Mouse (Mus musculus) gonadal fat pad, adult 2 months (tissue): Measurements from ENCODE around the gene Bcap31. TPM values are rescaled to one million over a fixed set of nuclear protein-coding genes. Genes with fewer than 3 reads are reported as not detected.
"Not testable (repeated sequence)": the region's sequence is repeated elsewhere in the genome, so short reads cannot be mapped to it uniquely, and the experiment has no call there.

ENCODE experiments used
- DNase-seq: peaks from one replicate; pipeline ENCODE4 v3.0.0-alpha.2; 2012; ENCODE audit warnings: low read depth
- polyA plus RNA-seq: library from polyadenylated mRNA; depleted of rRNA; stranded (reverse); fragments of >200 nt; gene quantifications from 2 replicates; pipeline ENCODE4 v1.2.3, GENCODE M21; 2012; rRNA removed

Gene Bcap31
- 101 and 136 TPM in 2 replicates for polyA plus RNA-seq

- DNase-seq, result no peak
Observed at GRCm38 (mm10) chrX:73716109-73716661, at the start of gene Bcap31, which contains the start of gene Abcd1. TSS of gene Bcap31 (minus strand) at chrX:73716175. TSS of gene Abcd1 (plus strand) at chrX:73716597.

GRCm38 (mm10) chrX:73765311-73765710, 49.3 kb upstream of the Bcap31 start:
- no peak for DNase-seq

GRCm38 (mm10) chrX:73758611-73759290, 42.8 kb upstream of the Bcap31 start:
- DNase-seq, result no peak

- no peak for DNase-seq
Observed at GRCm38 (mm10) chrX:73756334-73757140, 40.6 kb upstream of the Bcap31 start, which contains the start of gene Plxnb3. TSS of gene Plxnb3 (plus strand) at chrX:73757090.

GRCm38 (mm10) chrX:73748977-73749376, 33.0 kb upstream of the Bcap31 start:
- no peak for DNase-seq

GRCm38 (mm10) chrX:73744774-73745481, 29.0 kb upstream of the Bcap31 start:
- no peak for DNase-seq

GRCm38 (mm10) chrX:73739841-73740240, 23.9 kb upstream of the Bcap31 start:
- DNase-seq, result not testable (repeated sequence)

GRCm38 (mm10) chrX:73739151-73739550, 23.2 kb upstream of the Bcap31 start:
- no peak for DNase-seq

- no peak for DNase-seq
Observed at GRCm38 (mm10) chrX:73738155-73738554, 22.2 kb upstream of the Bcap31 start.

- no peak for DNase-seq
Observed at GRCm38 (mm10) chrX:73730908-73731307, 14.9 kb upstream of the Bcap31 start.

GRCm38 (mm10) chrX:73718686-73719362, 2.8 kb upstream of the Bcap31 start:
- DNase-seq, result no peak

- no peak for DNase-seq
Observed at GRCm38 (mm10) chrX:73718271-73718670, 2.3 kb upstream of the Bcap31 start.

- DNase-seq, result no peak
Observed at GRCm38 (mm10) chrX:73717667-73718066, 1.7 kb upstream of the Bcap31 start.

GRCm38 (mm10) chrX:73716709-73717545, 952 bp upstream of the Bcap31 start:
- no peak for DNase-seq

GRCm38 (mm10) chrX:73715476-73716108, 383 bp downstream of the Bcap31 start:
- DNase-seq, result no peak

- DNase-seq, result no peak
Observed at GRCm38 (mm10) chrX:73700472-73700871, 15.5 kb downstream of the Bcap31 start.

- no peak for DNase-seq
Observed at GRCm38 (mm10) chrX:73690917-73691629, 24.9 kb downstream of the Bcap31 start.

GRCm38 (mm10) chrX:73685629-73686028, 30.3 kb downstream of the Bcap31 start:
- DNase-seq, result no peak

GRCm38 (mm10) chrX:73684978-73685377, 31.0 kb downstream of the Bcap31 start:
- no peak for DNase-seq
